Mouse (Mus musculus) small intestine, adult 2 months (tissue): Measurements from ENCODE around the gene Plekhd1.

Experiments used
- CTCF ChIP-seq: fragments of 200-500 bp; IDR thresholded peaks from 2 replicates; pipeline ENCODE4 v1.5.1; 2012; ENCODE audit warnings: low read depth, mild to moderate bottlenecking, control low read depth, inconsistent platforms, low read length, moderate library complexity, mixed read lengths; ENCODE audit not compliant: insufficient replicate concordance, insufficient read length; ENCODE audit errors: extremely low read depth
- POLR2A ChIP-seq: fragments of 200-500 bp; IDR thresholded peaks from 2 replicates; pipeline ENCODE4 v1.6.1; 2012; ENCODE audit warnings: low read depth, mild to moderate bottlenecking, control low read depth, inconsistent platforms, low read length, moderate library complexity

DNA sequence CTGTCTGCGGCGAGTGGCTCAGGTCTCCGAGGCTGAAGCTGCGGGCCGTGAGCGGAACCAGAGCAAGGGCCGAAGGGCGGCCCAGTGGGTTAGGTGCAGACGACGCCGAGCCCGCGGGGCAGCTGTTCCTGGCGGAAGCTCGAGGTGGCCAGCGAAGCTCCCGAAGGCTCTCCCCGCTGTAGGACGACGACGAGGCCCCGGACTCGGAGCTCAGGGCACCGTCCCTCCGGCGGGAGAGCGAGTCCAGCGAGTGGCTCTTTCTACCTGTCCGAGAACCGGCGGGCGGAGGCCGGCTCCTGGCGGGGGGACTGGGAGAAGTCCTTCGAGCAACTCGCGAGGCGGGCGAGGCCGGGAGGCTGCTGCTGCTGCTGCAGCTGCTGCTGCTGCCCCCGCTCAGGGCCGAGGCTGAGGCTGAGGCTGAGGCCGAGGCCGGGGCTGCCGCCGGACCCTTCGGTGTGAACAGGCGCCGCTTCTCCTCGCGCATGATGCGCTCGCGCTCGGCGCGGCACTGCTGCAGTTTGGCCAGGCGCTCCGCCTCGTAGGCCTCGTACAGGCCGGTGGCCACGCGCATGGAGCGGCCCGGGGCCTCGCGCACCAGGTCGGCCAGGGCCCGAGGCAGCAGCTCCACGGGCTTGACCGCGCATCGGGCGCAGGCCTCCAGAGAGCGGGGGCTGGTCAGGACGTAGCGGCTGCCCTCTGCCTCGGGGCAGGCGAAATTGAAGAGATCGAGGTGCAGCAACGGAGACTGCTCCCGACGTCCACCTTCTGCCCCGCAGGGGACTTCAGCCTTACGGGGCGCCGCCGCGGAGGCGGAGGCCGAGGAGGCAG, 66.4 kb downstream of the Plekhd1 start:
- no peak for TF ChIP-seq CTCF
- no peak for TF ChIP-seq POLR2A
